Mouse (Mus musculus) stomach, postnatal 0 days (tissue): ENCODE measurements at regions not wholly inside any gene's neighbourhood (a gene's known extent, or its start where the extent isn't known, plus 50 kb on each side); places are given as distances from the start of the nearest gene placed in this dataset.

Experiments used
- ATAC-seq: fragments of 200-750 bp; cut with Nextera tagmentation; 2 replicates; pipeline ENCODE4 v1.8.0; 2017; ENCODE audit not compliant: low FRiP score, low TSS enrichment
- DNase-seq: peaks from one replicate; pipeline ENCODE4 v3.0.0-alpha.2; 2016; ENCODE audit warnings: low spot score
- H3K27ac ChIP-seq: fragments of 300-500 bp; sonication (generic); replicated peaks from 2 replicates; pipeline ENCODE4 v1.5.1; 2014; ENCODE audit warnings: mild to moderate bottlenecking, control low read depth
- H3K27me3 ChIP-seq: fragments of 300-500 bp; sonication (generic); 2 replicates; pipeline ENCODE4 v1.6.1; 2014; ENCODE audit warnings: low read length; ENCODE audit not compliant: control insufficient read depth, insufficient read depth
- H3K36me3 ChIP-seq: fragments of 300-500 bp; sonication (generic); 2 replicates; pipeline ENCODE4 v1.6.1; 2014; ENCODE audit warnings: low read length, mixed read lengths; ENCODE audit not compliant: control insufficient read depth, insufficient read depth
- H3K4me1 ChIP-seq: fragments of 300-500 bp; sonication (generic); replicated peaks from 2 replicates; pipeline ENCODE4 v1.6.1; 2014; ENCODE audit warnings: antibody characterized with exemption; ENCODE audit not compliant: control insufficient read depth, insufficient read depth
- H3K4me2 ChIP-seq: fragments of 300-500 bp; sonication (generic); replicated peaks from 2 replicates; pipeline ENCODE4 v1.6.1; 2014; ENCODE audit warnings: low read depth, mild to moderate bottlenecking, control low read depth, moderate library complexity
- H3K4me3 ChIP-seq: fragments of 300-500 bp; sonication (generic); 2 replicates; pipeline ENCODE4 v1.5.1; 2014; ENCODE audit warnings: low read depth, low read length, control low read depth
- H3K9ac ChIP-seq: fragments of 300-500 bp; sonication (generic); 2 replicates; pipeline ENCODE4 v1.6.1; 2014; ENCODE audit warnings: mild to moderate bottlenecking, low read length, control low read depth, mixed read lengths
- H3K9me3 ChIP-seq: fragments of 300-500 bp; sonication (generic); 2 replicates; pipeline ENCODE4 v1.6.1; 2016; ENCODE audit warnings: low read length; ENCODE audit not compliant: control insufficient read depth
- CTCF ChIP-seq: IDR thresholded peaks from 2 replicates; pipeline ENCODE4 v1.5.1; 2016; ENCODE audit warnings: antibody characterized with exemption, low read depth, mild to moderate bottlenecking, moderate library complexity
- EP300 ChIP-seq: optimal IDR thresholded peaks from 2 replicates; pipeline ENCODE3; 2016; ENCODE audit warnings: antibody characterized with exemption
- WGBS: fragments of 180-500 bp; shearing (Covaris S2); extraction: QIAGEN DNeasy Blood & Tissue Kit; methylation state at CpG from one replicate; pipeline ENCODE4 v1.1.7; 2014; 5-methylcytosine and 5-hydroxymethylcytosine counted together

DNA sequence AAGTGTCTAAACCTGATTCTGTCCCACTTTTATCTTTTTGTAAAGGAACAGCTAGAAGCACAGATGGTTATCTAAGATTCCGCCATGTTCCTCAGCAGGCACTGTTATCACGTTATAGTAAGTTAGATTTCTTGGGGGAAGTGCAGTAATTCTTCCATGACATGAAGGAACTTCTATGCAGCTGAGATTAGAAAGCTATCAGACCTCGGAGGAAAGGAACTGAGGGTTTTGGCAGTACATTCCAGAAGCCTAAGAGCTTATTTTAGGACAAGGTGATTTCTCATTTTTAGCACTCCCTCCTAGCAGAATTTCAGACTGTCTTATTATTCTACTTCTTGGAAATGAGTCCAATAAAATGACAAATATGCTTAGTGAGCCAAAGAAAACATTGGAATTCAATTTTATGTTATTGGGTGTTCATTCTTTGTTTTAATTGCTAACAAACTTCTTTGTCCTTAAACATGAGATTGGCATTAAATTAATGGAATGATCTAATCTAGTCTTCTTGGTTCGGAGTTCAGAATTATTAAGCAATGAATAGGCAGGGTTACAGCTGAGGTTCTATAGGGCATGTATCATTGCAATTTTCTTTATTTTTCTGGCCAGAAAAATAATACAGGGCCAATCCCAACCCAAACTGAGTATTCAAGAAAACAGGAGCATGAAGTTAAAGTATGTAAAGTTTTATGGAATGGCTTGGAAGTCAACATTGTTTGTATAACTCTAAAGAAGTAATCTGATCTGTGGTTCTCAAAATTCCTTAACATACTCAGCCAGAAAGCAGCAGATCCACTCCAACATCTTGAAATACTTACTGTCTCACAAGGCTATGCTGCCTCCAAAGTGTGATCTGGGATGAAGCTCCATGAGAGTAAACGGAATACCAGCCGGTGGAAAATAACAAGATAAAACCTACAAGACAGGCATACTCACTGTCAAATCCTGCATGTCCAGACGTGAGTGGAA is 678.7 kb downstream of the Car8 start:
- Histone ChIP-seq H3K4me3 (no peak overlapping the region), H3K9ac (no peak overlapping the region), H3K4me2 (no peak overlapping the region), H3K4me1 (no peaks in the 10 kb centered on the region), H3K36me3 (no peaks in the 10 kb centered on the region), H3K27ac (no peak overlapping the region), H3K27me3 (no peaks in the 10 kb centered on the region), H3K9me3 (no peaks in the 10 kb centered on the region)
- no peak for ATAC-seq
- no peak for DNase-seq
- TF ChIP-seq CTCF (no peak), EP300 (no peak)
- 32% methylated on average over 7 of the region's 7 CpGs for WGBS

DNA sequence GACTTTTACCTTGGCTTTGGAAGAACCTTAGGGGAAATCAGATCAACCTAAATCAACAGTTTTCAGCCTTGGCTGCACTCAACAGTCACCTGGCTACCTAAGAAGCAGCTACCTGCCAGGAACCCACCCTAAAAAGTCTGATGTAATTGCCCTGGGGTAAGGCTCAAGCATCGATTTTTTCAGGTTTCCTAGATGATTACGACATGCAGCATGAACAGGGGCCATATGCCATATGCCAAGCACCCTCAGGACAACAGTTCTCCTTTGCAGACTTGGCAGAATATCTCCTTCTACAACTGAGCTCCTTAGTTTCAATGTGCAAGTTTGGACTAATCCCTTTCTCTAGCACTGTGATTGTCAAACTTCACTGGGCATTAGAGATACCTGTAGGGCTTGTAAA is 680.1 kb downstream of the Car8 start:
- no peaks in the 10 kb centered on the region for H3K4me1 ChIP-seq
- no peak overlapping the region for H3K9ac ChIP-seq
- no peak overlapping the region for H3K27ac ChIP-seq
- WGBS = 73% methylated on average over 2 of the region's 2 CpGs
- no peaks in the 10 kb centered on the region for H3K36me3 ChIP-seq
- H3K4me2 ChIP-seq = no peak overlapping the region
- no peaks in the 10 kb centered on the region for H3K27me3 ChIP-seq
- no peaks in the 10 kb centered on the region for H3K9me3 ChIP-seq
- DNase-seq (no peak), ATAC-seq (no peak)
- no peak overlapping the region for H3K4me3 ChIP-seq
- TF ChIP-seq CTCF = no peak
- TF ChIP-seq EP300 = no peak

DNA sequence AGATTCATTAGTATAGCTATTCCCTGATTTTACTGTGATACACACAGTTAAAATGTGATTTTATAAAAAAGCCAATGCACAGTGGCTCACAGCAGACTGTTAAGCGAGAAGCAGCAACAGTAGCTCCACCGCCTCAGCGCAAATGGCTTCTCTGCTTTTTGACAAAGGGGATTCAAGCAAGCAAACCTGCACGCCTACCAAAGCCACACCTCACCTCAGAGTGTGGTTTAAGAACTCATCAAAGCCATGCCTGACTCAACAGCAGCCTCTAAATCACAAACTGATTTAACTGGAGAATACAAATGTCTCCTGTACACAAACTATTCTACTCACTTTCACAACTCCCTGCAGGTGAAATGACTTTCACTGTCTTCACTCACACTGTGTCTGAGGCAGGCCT is 704.5 kb downstream of the Car8 start:
- 69% methylated on average over 4 of the region's 4 CpGs for WGBS
- no peak overlapping the region for H3K27ac ChIP-seq
- no peak for DNase-seq
- H3K36me3 ChIP-seq = no peaks in the 10 kb centered on the region
- no peaks in the 10 kb centered on the region for H3K27me3 ChIP-seq
- no peak overlapping the region for H3K9ac ChIP-seq
- H3K4me2 ChIP-seq = no peak overlapping the region
- H3K4me3 ChIP-seq = no peak overlapping the region
- no peaks in the 10 kb centered on the region for H3K4me1 ChIP-seq
- ATAC-seq = no peak
- H3K9me3 ChIP-seq = no peaks in the 10 kb centered on the region
- TF ChIP-seq EP300 (no peak), CTCF (no peak)

GRCm38 (mm10) chr4:7527718-7528117 is 711.1 kb downstream of the Car8 start:
- H3K27me3 ChIP-seq = no peaks in the 10 kb centered on the region
- no peak overlapping the region for H3K9ac ChIP-seq
- H3K9me3 ChIP-seq = no peaks in the 10 kb centered on the region
- no peak overlapping the region for H3K4me3 ChIP-seq
- H3K36me3 ChIP-seq = no peaks in the 10 kb centered on the region
- ATAC-seq (no peak), DNase-seq (no peak)
- no peaks in the 10 kb centered on the region for H3K4me1 ChIP-seq
- H3K4me2 ChIP-seq = no peak overlapping the region
- WGBS = 80% methylated on average over 2 of the region's 2 CpGs
- H3K27ac ChIP-seq = no peak overlapping the region
- no peak for TF ChIP-seq CTCF
- TF ChIP-seq EP300 = no peak

DNA sequence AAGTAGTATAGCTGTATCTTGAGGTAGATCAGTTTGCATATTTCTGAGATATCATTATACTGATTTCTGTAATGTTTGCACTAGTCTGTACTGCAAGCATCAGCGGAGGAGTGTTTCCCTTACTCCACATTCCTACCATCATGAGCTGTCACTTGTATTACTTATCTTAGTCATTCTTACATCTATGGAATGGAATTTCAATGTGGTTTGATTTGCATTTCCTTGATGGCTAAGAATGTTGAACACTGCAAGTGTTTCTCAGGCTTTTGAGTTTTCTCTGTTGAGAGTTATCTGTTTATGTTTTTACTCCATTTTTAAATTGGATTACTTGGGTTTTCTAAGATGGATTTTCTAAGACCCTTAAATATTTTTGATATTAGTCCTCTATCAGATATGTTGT is 725.8 kb downstream of the Car8 start:
- no peak overlapping the region for H3K4me3 ChIP-seq
- H3K9ac ChIP-seq = no peak overlapping the region
- WGBS = 39% methylated on average over 1 of the region's 1 CpGs
- H3K4me2 ChIP-seq = no peak overlapping the region
- no peak overlapping the region for H3K27ac ChIP-seq
- H3K4me1 ChIP-seq = no peaks in the 10 kb centered on the region
- DNase-seq = no peak
- no peak for ATAC-seq
- TF ChIP-seq EP300 = no peak
- no peak for TF ChIP-seq CTCF
- H3K36me3 ChIP-seq = no peaks in the 10 kb centered on the region
- no peaks in the 10 kb centered on the region for H3K9me3 ChIP-seq
- no peaks in the 10 kb centered on the region for H3K27me3 ChIP-seq

DNA sequence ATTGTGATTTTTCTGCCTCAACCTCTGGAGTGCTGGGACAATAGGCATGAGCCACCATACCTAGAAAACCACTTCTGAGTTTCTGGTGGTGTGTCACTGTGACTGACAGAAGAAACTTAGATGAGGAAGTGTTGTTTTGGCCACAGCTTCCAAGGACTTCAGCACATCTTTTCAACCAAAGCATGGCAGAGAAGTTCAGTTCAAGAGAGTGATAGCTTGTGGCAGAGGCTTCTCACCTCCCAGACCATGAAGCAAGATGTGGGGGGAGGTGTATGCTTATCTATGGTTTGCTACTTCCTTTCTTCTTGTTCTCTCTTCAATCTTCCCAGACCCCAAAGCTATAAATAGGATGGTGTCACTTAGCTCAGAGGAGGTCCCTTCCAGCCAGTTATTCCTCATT is 753.3 kb downstream of the Car8 start:
- no peak overlapping the region for H3K9ac ChIP-seq
- H3K27me3 ChIP-seq = no peaks in the 10 kb centered on the region
- DNase-seq = no peak
- no peaks in the 10 kb centered on the region for H3K36me3 ChIP-seq
- H3K4me1 ChIP-seq = no peaks in the 10 kb centered on the region
- ATAC-seq = no peak
- no peak overlapping the region for H3K27ac ChIP-seq
- no peaks in the 10 kb centered on the region for H3K9me3 ChIP-seq
- H3K4me3 ChIP-seq = no peak overlapping the region
- no peak for TF ChIP-seq CTCF
- no peak for TF ChIP-seq EP300
- no peak overlapping the region for H3K4me2 ChIP-seq
